Mouse (Mus musculus): Measurements from ENCODE around the gene Actn4.
"Not testable (repeated sequence)": the region's sequence is repeated elsewhere in the genome, so short reads cannot be mapped to it uniquely, and the experiment has no call there.

The Actn4 gene

DNA sequence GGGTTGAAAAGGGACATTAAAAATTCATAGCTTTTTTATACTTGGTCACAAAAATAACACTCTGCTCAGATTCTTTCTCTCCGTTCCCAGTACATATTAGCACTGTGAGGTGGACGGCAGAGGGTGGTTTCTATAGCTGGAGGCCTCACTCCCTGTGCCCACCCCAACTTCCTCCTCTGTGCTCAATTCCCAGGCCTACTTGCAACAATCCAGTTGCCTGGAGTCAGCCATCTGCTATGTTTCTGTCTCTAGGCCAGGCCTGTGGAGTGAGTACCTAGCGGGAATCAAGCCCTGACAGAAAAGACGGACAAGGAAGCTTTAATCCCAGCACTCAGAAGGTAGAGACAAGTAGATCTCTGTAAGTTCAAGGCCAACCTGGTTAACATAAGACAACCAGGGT is 39.5 kb downstream of the Actn4 start:
- DNase-seq (ENCODE audit: low spot score) = no peak

- no peak for DNase-seq (ENCODE audit: low spot score)
Observed at GRCm38 (mm10) chr7:28921722-28922465, 40.2 kb downstream of the Actn4 start.

DNA sequence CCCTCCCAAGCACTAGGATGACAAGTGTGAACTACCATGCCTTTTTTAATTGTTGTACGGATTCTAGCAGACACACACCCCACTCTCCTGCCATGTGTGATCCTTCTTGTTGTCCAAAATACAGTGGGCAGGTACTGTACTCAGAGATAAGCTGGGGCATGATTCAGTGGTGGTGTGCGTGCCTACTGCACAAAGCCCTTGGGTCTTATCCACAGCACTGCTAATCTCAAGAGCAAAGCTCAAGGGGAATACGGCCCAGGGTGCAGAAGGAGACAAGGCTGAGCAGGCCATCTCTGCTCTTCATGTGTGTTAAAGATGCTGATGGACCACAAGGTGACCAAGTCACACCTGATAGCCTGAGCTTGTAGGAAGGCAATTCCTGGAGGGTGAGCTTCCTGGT is 41.0 kb downstream of the Actn4 start:
- no peak for DNase-seq (ENCODE audit: low spot score)

DNA sequence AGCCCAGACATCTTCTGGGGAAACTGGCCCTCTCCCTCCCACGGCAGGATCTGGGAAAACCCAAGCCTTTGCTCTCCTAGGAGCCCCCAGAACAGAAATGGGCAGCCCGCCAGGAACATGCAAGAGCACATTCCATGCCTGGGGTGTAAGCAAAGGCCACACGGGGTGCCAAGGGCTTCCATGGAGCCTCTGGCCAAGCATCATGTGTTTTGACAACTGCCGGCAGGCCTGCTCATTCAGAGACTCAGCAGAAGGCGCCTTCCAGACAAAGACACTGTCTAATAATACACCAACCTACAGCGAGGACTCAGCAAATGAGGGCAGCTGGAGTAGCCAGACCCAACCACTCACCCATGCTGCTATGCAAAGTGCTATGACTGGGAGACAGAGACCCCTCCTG is 42.3 kb downstream of the Actn4 start:
- peak; percentile 57 for DNase-seq (ENCODE audit: low spot score)

GRCm38 (mm10) chr7:28918540-28918939 is 43.6 kb downstream of the Actn4 start:
- DNase-seq (ENCODE audit: low spot score) = no peak

DNA sequence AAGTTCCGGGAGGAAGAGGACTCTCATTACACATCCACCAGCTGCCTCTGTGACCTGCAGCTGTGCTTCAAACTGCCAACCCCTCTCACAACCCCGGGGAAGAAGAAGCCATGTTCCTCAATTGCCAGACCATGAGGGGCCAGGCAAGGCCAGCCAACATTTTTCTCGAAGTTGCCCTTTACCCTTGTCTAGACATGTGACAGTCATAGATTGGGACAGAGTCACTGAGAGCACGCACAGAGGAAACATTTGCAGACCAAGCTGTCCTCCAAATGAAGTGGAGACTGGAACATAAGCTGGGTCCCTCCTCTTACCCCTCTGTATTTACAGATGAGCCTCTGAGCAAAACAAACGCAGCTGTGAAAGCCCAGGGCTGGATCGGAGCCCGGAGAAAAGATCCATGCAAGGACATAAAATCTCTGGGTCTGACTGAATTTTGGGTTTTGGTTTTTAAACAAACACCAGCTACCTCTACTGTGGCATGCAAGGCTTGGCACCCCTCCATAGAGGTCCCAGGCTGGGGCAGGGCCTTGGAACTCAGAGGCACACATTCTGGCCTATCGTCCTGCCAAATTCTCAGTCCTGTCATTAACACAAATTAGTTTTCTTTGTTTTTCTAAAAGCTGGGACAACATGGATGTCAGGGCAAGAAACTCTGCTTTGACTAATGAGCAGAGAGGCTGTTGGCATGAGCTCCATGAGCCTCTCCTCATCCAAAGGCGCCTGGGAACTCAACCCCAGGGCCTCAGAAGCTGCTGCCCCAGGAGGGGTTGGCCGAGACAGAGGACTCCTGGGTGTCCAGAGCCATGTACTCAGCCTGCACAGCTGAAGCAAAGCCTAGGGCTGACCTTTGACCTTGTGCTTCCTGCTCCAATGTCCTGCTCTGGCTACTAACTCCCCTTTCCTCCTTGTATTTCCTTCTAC is 44.4 kb downstream of the Actn4 start:
- DNase-seq (ENCODE audit: low spot score) = no peak

DNA sequence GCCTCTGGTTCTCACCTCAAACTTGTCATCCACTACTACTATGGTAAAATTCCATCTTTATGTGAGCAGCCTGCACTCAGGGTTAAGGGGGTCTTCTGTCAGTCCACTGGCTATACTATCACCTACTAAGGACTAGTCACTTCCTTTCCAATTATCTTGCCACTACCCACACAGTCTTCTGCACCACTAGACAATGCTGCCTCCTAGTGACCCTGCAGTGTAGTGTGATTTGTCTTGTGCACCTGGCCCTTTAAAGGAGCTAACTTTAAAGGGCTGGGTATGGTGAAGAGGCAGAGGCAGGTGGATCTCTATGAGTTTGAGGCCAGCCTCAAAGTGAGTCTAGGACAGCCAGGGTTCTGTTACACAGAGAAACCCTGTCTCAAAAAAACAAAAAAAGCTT is 45.6 kb downstream of the Actn4 start:
- no peak for DNase-seq (ENCODE audit: low spot score)

DNA sequence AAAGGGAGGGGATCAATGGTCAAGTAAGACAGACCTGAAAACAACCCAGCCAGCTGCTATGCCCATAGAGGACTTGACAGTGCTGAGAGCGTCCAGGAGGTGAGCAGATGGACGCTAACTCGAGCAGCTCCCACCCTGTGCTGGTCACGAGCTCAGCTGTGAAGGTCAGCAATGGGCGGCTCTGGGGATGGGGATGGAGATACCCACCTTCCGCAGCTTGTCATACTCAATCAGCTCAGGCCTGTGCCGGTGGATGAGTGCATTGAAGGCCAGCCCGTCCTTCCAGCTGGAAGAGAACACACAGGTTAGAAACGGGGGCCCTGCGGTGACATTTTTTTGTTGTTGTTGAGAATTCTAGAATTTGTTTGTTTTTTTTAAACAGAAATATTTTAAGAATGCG is 49.0 kb downstream of the Actn4 start:
- peak; percentile 38 for DNase-seq (ENCODE audit: low spot score)

- no peak for DNase-seq (ENCODE audit: low spot score)
Observed at GRCm38 (mm10) chr7:28911632-28912031, 50.5 kb downstream of the Actn4 start.

DNA sequence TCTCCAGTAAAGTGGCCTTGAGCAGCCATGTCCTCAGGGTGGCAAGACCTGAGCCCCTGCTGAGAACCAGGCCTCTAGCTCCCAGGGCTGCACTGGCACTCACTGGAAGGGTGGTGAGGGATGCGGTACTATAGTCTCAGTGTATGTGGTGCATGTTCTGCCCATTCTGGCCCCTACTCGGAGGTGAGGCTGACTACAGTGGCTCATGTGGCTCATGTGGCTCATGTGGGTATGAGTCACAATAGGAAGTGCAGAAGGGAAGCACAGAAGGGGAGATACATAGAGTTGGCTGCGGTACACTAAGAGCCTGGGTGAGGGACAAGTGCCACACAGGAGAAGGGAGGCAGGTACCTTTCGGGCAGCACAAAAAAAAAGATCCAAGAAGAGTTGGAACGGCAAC is 54.9 kb downstream of the Actn4 start:
- no peak for DNase-seq (ENCODE audit: low spot score)

- no peak for DNase-seq (ENCODE audit: low spot score)
Observed at GRCm38 (mm10) chr7:28903778-28904177, 58.4 kb downstream of the Actn4 start.

DNA sequence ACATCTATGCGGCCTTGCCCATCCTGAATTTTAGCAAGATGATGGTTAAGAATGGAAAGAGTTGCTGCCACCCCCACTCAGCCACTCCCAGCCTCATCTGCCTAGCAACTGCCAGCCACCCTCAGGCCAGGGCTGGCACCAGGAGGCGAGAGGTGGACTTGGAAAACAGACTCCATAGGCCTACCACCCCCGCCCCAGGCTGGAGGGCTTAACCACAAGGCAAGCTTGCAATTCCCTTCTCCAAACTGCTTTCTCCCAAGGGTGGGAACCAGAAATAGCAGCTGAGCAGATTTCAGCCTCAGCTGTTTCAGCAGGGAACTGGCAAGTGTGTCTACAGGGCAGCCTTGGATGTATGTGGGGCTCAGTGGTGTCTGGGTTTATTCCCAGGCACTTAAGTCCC is 59.3 kb downstream of the Actn4 start:
- DNase-seq (ENCODE audit: low spot score) = no peak

GRCm38 (mm10) chr7:28902180-28902579 is 60.0 kb downstream of the Actn4 start:
- DNase-seq (ENCODE audit: low spot score) = no peak

DNA sequence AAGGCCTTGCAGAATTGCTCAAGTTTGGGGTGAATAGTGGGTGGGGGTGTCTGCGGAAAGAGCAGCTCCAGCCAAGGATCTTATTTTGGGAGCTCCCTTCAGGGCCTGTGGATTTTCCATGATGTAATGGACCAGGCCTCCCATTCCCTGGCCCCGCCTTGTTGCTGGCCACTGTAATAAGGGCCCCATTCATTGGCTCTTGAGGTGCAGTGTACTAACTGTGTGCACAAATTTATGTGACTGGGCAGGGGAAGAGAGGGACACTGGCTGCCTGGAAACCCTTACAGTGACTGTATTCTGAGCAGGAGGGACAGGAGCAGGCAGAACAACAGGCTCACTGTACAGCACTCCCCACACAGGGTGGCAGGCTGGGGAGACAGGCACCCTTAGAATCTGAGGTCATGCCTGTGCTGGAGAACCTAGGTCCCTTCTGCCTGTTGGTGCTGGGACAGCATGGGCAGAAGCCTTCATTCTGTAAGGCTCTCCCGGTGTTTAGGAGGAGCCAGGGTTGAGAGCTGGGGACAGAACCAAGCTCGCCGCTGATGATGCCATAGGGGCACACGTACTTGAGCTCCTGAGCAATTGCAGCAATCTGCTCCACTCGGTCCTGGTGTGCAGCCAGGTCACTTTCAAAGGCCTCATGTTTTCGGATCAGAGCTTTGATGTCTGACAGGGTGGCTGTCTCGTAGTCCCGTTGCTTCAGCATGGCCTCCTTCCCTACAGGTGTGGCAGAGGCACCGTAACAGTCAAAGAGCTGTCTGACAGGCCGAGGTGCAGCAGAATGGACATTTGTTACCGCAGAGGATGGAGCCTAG is 60.6 kb downstream of the Actn4 start:
- DNase-seq (ENCODE audit: low spot score) = no peak

GRCm38 (mm10) chr7:28899972-28900371 is 62.2 kb downstream of the Actn4 start:
- DNase-seq (ENCODE audit: low spot score) = no peak

GRCm38 (mm10) chr7:28897661-28898060 is 64.5 kb downstream of the Actn4 start:
- no peak for DNase-seq (ENCODE audit: low spot score)

- DNase-seq (ENCODE audit: low spot score) = no peak
Observed at GRCm38 (mm10) chr7:28894942-28895341, 67.2 kb downstream of the Actn4 start.

- DNase-seq (ENCODE audit: low spot score) = peak; percentile 82
Observed at GRCm38 (mm10) chr7:28893643-28894265, 68.4 kb downstream of the Actn4 start.

DNA sequence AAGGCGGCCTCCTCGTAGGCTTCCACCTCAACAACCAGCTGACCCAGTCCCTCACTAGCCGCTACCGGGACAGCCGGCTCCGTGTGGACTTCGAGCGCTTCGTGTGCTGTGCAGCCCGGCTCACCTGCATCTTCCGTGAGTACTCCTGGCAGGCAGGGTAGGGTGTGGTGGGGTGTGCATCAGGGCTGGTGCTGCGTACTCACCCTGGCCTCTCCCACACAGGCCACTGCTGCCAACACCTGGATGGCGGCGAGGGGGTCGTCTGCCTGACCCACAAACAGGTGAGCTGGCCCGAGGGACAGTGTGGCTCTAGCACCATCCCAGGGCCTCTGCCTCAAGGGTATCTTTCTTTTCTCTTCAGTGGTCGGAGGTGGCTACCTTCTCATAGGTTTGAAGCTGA is 69.5 kb downstream of the Actn4 start:
- DNase-seq (ENCODE audit: low spot score) = no peak

- DNase-seq (ENCODE audit: low spot score) = peak; percentile 26
Observed at GRCm38 (mm10) chr7:28888701-28889161, 73.4 kb downstream of the Actn4 start.

DNA sequence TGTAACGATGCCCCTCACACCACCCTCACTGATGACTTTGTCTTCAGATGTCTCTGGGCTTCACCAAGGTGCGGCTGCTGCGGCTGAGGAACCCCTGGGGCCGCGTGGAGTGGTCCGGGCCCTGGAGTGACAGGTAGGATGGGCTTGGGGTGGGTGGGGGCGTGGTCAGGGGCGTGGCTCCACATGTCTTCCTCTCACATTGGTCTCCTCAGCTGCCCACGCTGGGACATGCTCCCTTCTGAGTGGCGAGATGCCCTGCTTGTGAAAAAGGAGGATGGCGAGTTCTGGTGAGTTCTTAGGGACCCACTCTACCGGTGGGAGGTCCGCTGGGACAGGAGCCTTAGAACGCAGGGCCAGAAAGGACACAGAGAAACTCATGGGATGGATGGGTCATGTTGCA is 75.7 kb downstream of the Actn4 start:
- no peak for DNase-seq (ENCODE audit: low spot score)

DNA sequence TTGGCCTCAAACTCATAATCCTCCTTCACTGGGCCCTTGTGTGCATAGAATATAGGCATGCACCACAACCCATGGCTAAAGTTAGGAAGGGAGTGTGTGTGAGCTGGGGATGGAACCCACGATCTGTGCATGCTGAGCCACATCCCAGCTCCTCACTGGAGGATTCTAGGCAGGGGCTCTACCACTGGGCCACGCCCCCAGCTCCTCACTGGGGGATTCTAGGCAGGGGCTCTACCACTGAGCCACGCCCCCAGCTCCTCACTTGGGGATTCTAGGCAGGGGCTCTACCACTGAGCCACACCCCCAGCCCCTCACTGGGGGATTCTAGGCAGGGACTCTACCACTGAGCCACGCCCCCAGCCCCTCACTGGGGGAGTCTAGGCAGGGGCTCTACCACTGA is 78.4 kb downstream of the Actn4 start:
- DNase-seq (ENCODE audit: low spot score) = not testable (repeated sequence)

Data from retina, embryonic 14.5 days (tissue).